Mouse (Mus musculus) cerebellum, postnatal 4 days (tissue): ENCODE results near the gene Iqcf5.
A peak's percentile ranks its signal among the peaks of the same experiment; 100 is the strongest.
"Not testable (repeated sequence)": the region's sequence is repeated elsewhere in the genome, so short reads cannot be mapped to it uniquely, and the experiment has no call there.

Experiments
- DNase-seq, 2 experiments: peaks; one replicate each; pipeline ENCODE4 v3.0.0; 2022; ENCODE audit warnings: low spot score in 2 of 2, mixed read lengths in 1 of 2

The Iqcf5 gene

DNA sequence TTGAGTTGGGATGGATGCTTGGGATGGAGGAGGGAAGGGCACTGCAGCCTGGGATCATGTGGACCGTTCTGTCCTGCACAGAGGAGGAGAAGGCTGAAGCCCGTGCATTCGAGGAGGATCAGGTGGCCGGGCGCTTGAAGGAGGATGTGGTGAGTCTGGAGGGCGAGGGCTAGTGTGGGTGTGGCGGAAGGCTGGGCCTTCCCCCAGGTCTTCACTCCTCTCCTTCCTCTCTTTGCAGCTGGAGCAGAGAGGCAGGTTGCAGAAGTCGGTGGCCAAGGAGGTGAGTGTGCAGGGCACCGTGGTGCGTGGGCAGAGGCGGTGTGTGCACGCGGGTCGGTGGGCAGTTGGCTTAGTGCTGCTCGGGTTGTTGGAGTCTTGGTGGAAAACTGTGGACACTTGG lies 33.3 kb upstream of the Iqcf5 start:
- no peak for DNase-seq

GRCm38 (mm10) chr9:106481676-106482075 lies 32.7 kb upstream of the Iqcf5 start:
- DNase-seq: no peak

DNA sequence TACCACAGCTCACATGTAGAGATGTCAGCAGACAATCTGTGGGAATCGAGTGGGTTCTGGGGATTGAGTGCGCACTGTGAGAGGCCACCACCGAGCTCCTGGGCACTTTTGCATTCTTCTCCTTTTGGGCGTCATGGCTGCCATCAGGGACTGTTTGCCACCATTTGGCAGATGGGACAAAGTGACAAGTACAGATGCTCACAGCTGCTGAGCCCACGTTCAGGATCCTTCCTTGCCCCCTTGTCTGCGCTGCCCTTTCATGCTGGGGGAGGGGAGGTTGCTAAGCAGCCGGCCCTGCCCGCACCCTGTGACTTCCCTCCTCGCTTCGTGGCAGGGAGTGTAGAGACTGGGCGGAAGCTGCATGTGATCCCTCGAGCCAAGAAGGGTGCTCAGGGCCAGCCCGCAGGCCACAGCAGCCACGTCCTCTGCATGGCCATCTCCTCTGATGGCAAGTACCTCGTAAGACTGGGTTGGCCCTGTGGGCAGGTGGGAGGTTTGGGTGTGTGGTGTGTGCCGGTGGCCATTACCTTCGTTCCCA lies 31.7 kb upstream of the Iqcf5 start:
- no peak for DNase-seq

- DNase-seq: no peak
Observed at GRCm38 (mm10) chr9:106483136-106483535, 31.2 kb upstream of the Iqcf5 start.

DNA sequence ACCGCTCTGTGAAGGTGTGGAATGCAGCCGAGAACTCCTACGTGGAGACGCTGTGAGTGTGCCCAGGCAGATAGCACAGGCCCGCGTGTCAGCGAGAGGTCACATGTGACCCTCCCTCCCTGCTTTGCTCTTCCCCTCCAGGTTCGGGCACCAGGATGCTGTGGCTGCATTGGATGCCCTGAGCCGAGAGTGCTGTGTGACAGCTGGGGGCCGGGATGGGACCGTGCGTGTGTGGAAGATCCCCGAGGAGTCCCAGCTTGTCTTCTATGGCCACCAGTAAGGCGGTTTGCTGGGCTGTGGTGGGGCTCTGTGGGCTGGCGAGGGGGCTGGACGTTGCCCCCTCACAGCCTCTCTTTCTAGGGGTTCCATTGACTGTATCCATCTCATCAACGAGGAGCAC lies 30.8 kb upstream of the Iqcf5 start:
- DNase-seq: no peak

GRCm38 (mm10) chr9:106485076-106485475 lies 29.3 kb upstream of the Iqcf5 start:
- no peak for DNase-seq

DNA sequence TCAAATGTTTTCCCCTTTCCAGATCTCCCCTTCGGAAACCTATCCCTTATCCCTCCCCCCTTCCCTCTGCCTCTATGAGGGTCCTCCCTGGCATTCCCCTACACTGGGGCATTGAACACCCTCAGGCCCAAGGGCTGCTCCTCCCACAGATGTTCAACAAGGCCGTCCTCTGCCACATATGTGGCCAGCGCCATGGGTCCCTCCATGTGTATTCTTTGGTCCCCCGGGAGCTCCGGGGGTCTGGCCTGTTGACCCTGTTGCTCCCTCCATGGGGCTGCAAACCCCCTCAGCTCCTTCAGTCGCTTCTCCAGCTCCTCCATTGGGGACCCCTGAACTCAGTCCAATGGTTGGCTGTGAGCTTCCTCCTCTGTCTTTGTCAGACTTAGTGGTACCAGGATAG lies 26.8 kb upstream of the Iqcf5 start:
- DNase-seq: not testable (repeated sequence)

GRCm38 (mm10) chr9:106499667-106500066 lies 14.7 kb upstream of the Iqcf5 start, which contains the start of gene Iqcf1:
Iqcf1 (plus strand) TSS chr9:106499967.
- no peak for DNase-seq

GRCm38 (mm10) chr9:106501846-106502245 lies 12.5 kb upstream of the Iqcf5 start:
- DNase-seq: no peak

DNA sequence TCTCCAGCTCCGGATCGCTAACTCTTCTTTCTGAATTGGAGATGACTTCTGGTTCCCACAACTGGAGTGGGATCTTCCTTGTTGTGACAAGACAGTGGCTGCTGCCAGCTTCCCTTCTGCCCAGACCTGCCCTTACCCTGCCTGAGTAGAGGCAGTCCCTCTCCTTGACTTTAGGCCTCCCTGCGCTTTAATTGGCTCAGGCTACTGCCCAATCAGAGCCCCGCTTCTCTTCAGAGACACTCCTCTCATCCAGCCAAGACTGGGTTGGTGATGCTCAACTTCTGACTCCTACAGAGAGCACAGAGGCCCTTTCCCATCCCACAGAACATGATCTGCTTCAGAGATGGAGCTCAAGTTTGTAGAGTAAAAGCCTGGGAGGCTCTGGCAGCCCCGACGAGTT lies 10.1 kb upstream of the Iqcf5 start:
- DNase-seq: no peak

- no peak for DNase-seq
Observed at GRCm38 (mm10) chr9:106509356-106509755, 5.0 kb upstream of the Iqcf5 start.

DNA sequence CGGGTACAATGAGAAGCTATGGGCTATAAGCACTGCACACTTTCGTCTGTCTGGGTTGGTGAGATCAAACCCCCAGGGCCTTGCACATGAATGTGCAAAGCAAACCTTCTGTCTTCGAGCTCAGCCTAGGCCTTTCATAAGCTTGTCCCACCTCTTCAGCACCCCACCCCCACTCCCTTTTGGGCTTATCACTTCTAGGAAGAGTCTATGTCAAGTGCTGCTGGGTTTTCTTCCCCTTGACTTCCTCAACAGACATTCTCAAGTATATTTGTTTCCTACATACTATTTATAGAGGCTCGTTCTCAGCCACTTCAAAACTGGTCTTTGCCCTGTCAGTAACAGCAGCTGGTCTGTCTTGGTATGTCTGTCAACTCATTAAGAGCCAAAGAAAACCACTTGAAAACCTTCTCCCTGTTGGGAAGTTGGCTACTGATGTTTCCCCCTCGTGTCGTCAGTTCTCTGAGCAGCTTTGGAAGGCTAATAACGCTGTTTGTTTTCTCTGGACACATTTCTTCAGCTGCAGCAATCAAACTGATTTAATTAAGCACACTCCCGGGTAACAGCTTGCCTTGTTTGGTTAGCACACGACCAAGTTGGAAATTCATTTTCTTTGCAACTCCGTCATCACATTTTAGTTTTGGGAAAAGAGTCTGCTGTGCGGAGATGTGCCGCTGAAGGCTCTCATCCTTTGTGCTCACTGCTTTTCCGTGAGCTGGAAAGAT lies 1.5 kb upstream of the Iqcf5 start:
- DNase-seq: no peak

DNA sequence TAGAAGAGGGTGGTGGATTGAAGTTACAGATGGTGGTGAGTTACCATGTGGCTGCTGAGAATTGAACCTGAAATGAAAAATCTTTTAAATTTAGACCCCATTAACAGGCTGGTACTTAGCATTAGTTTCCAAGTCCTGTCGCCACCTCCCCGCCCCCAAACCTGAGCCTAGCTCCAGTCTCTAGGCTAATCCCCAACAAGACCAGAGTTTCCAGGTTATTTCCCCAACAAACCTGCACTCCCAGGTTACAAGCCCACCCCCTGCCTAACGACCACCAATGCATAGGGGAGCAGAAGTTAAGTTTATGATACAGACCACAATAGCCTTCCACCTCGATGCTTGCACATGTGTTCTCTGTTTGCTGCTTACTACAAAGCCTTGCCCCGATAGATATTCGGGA lies 807 bp upstream of the Iqcf5 start:
- DNase-seq: no peak

DNA sequence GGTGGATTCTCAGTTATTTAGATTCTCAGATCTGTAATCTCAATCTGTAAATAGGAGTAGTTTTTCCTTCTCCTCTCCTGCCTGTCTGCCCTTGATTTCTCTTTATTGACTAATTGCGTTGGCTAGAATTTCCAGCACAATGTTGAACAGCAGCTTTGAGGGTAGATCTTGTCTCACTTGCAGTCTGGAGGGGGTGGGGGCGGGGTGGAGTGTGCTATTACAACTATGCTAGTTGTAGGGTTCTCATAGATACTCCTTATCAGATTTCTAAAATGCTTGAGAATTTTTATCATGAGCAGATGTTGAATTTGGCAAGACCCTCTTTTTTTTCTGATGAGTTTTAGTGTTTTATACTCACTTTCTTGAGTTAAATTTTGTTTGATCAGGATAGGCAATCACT lies 5.1 kb downstream of the Iqcf5 start:
- no peak for DNase-seq

- DNase-seq: no peak
Observed at GRCm38 (mm10) chr9:106519909-106520308, 5.5 kb downstream of the Iqcf5 start.

DNA sequence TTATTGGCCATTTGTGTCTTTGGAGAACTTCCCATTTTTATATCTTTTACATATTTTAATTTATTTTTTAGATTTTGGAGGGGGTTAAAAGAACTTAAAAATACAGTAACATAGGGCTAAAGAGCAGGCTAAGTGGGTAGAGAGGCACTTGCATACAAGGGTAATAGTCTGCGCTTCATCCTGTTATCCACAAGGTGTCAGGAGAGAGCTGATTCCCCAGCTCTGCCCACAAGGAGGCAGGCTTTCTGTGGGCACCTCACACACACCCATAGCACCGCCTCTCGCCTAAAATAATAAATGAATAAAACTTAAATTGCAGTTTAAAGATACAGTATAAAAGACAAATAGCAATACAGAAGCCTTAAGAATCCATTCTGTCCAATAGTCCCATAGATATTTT lies 17.5 kb downstream of the Iqcf5 start:
- peak in 1 of 2 experiments; percentile 15 for DNase-seq

DNA sequence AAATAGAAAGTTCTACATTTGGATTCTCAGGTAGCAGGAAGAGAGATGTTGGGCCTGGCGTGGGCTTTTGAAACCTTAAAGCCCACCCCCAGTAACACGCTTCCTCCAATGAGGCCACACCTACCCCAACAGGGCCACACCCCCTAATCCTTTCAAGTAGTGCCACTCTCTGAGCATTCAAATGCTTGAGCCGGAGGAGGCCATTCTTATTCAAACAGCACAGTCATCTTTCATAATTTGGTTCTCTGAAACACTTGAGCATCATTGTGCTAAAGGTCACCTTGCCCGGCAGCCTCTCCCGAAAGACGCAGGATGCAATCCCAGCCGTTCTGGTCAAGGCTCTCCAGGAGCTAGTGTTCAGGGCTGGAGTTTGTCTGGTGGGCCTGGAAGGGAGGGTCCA lies 19.9 kb downstream of the Iqcf5 start:
- DNase-seq: no peak

DNA sequence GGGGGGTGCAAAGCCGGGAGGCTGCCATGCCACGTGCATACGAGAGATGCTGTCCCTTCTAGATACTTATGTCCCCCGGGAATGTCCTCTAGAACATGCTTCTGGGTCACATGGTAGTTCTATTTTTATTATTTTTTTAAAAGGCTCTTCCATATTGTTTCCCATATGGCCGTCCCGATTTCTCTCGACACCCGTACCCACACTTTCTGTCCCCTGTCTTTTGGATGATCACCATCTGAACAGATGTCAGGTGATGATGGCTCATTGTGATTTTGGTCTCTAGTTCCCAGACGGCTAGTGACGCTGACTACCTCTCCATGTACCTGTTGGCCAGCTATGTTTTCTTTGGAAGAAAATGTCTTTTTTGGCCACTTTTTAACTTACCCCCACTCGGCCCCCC lies 20.6 kb downstream of the Iqcf5 start:
- no peak for DNase-seq

DNA sequence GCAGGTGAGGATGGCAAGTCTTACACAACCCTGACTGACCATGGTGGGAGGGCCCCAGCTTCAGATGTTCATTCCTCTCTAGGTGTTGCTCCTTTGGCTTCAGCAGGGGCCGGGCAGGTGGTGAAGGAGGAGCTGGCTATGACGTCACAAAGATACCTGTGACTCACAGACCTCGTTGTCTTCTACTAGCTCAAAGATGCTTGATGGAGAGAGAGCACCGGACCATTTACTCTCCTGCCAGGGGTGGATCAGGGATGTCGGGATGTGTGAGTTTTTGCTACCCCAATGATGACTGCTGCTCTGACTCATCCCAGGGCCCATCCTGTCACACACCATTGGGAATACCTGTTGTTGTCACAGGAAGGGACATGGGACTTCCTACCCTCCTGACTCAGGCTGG lies 47.2 kb downstream of the Iqcf5 start, which contains the start of gene Iqcf3:
Gene Iqcf3 (minus strand): TSS at position 101 of the 400 bp plus-strand sequence.
- no peak for DNase-seq

DNA sequence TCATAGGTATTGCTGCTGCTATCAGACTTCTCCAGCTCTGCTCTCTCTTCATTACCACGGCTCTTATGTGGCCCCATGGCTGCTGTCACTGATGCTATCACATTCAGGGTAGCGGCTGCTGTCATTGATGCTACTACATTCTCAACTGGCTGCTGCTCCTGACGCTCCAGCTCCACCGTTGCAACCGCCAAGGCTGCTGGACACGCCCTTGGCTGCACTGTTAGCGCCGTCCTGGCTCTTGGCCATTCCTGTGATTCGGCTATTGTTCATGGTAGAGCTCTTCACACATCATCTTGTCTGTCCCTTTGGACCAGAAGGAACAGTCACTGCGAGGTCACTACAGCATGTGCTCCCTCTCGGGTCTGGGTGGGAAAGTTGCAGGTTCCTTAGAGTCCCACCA lies 47.9 kb downstream of the Iqcf5 start:
- no peak for DNase-seq

GRCm38 (mm10) chr9:106564025-106564424 lies 49.7 kb downstream of the Iqcf5 start:
- no peak for DNase-seq
